Mouse (Mus musculus) liver, embryonic 12.5 days (tissue): ENCODE measurements around the gene Klhdc7b. TPM values are rescaled to one million over a fixed set of nuclear protein-coding genes. Genes with fewer than 3 reads are reported as not detected.

Experiments
- ATAC-seq: fragments of 200-750 bp; cut with Nextera tagmentation; 2 replicates; pipeline ENCODE4 v1.8.0; 2017; ENCODE audit warnings: moderate number of reproducible peaks, mild to moderate bottlenecking, moderate library complexity
- H3K27ac ChIP-seq: fragments of 300-500 bp; sonication (generic); 2 replicates; pipeline ENCODE4 v1.5.1; 2016; ENCODE audit warnings: mild to moderate bottlenecking
- H3K27me3 ChIP-seq: fragments of 300-500 bp; sonication (generic); replicated peaks from 2 replicates; pipeline ENCODE4 v1.6.1; 2016; ENCODE audit warnings: mild to moderate bottlenecking, moderate library complexity
- H3K36me3 ChIP-seq: fragments of 300-500 bp; sonication (generic); 2 replicates; pipeline ENCODE4 v1.6.1; 2016; ENCODE audit warnings: mild to moderate bottlenecking, moderate library complexity
- H3K4me1 ChIP-seq: fragments of 300-500 bp; sonication (generic); 2 replicates; pipeline ENCODE4 v1.6.1; 2016
- H3K4me2 ChIP-seq: fragments of 300-500 bp; sonication (generic); 2 replicates; pipeline ENCODE4 v1.6.1; 2016; ENCODE audit warnings: mild to moderate bottlenecking, moderate library complexity
- H3K4me3 ChIP-seq: fragments of 300-500 bp; sonication (generic); 2 replicates; pipeline ENCODE4 v1.5.1; 2016; ENCODE audit warnings: mild to moderate bottlenecking, moderate library complexity
- H3K9ac ChIP-seq: fragments of 300-500 bp; sonication (generic); 2 replicates; pipeline ENCODE4 v1.6.1; 2016; ENCODE audit warnings: mild to moderate bottlenecking, moderate library complexity
- H3K9me3 ChIP-seq: fragments of 300-500 bp; sonication (generic); replicated peaks from 2 replicates; pipeline ENCODE4 v1.6.1; 2016; ENCODE audit warnings: mild to moderate bottlenecking, moderate library complexity
- WGBS: fragments of 180-500 bp; shearing (Covaris S2); methylation state at CpG from one replicate; pipeline ENCODE4 v1.1.7; 2016; ENCODE audit not compliant: insufficient replicate concordance; 5-methylcytosine and 5-hydroxymethylcytosine counted together
- polyA plus RNA-seq: library from polyadenylated mRNA; unstranded; fragments of >200 nt; fragmentation: Nextera tagmentation; extraction: Ambion mirVana; gene quantifications from 2 replicates; pipeline ENCODE4 v1.2.1, GENCODE M21; 2016

Klhdc7b gene
- polyA plus RNA-seq, 1 experiment from 2014 or later = not detected

DNA sequence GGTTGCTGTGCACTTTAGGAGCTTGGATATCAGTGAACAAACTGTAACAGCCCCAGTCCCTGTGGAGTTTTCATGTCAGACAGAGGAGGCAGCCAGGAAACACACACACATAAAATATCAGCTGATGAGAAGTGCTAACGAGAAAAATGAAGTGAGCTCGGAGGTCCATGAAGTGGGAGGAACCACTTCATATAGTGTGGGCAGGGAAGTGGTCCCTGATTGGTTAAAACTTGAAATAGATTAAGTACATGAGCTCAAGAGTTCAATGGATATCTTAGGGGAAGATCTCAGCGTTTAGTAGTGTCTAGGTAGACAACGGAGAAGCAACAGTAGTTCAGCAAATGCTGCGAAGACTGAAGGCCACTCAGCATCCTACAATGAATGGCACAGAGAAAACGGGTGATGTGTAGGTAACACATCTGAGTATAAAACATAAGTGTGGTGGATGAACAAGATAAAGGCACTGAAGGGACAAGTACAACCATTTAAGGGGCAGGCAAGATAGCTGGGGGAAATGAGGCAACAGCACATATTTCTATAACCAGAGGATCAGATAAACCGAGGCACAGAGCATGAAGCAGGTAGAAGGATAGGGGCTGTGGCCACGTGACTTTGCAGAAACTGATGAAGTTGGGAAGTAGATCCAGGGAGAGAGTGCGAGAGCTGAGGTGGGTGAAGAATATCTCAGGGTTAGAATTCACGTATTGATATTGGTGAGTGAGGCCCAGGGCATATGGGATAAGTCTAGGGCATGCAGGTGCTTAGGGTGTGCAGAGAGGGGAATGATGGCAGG lies 20.3 kb downstream of the Klhdc7b start:
- H3K9ac ChIP-seq = no peak overlapping the region
- no peak for ATAC-seq
- H3K4me1 ChIP-seq = no peaks in the 10 kb centered on the region
- H3K27me3 ChIP-seq = no peaks in the 10 kb centered on the region
- H3K4me3 ChIP-seq = no peak overlapping the region
- H3K4me2 ChIP-seq = no peak overlapping the region
- WGBS = 59% methylated on average over 10 of the region's 10 CpGs
- no peaks in the 10 kb centered on the region for H3K36me3 ChIP-seq
- H3K9me3 ChIP-seq = 0 out of 2 replicates have a peak, but pooled peaks cover 5% of the 10 kb centered on the region
- H3K27ac ChIP-seq = no peak overlapping the region

DNA sequence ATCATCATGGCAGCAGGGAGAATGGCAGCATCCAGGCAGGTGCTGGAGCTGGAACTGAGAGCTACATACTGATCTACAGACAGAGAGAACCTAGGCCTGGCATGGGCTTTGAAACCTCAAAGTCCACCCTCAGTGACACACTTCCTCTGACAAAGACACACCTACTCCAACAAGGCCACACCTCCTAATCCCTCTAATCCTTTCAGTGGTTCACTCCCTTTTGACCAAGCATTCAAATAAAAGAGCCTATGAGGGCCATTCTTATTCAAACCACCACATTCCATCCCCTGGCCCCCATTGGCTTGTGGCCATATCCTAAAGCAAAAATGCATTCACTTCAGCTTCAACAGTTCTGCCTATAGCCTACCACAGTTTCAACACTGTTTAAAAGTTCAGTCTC lies 22.0 kb downstream of the Klhdc7b start:
- H3K9ac ChIP-seq = no peak overlapping the region
- H3K27me3 ChIP-seq = no peaks in the 10 kb centered on the region
- no peaks in the 10 kb centered on the region for H3K4me1 ChIP-seq
- no peak for ATAC-seq
- no peak overlapping the region for H3K27ac ChIP-seq
- no peak overlapping the region for H3K4me2 ChIP-seq
- no peak overlapping the region for H3K4me3 ChIP-seq
- no peaks in the 10 kb centered on the region for H3K36me3 ChIP-seq
- 0 out of 2 replicates have a peak, but pooled peaks cover 5% of the 10 kb centered on the region for H3K9me3 ChIP-seq

DNA sequence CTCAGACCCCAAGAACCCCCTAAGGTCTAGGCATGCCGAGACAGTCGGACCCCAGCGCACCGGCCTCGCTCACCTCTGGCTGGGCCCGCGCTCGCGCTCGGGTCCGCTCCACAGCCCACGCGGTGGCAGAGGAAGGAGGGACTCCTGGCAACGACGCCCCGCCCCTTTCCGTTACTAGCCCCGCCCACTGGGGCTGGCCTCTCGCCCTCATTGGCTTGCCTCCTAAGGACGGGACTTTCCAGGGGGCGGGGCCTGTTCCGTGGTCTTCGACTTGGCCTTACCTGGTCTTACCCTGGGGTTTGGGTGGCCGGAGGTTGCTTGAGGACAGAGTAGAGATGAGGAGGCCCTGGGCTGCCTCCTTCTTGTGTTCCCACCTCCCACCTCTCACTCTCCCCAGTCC lies 25.4 kb downstream of the Klhdc7b start, which contains the start of gene Syce3:
Gene Syce3, minus strand, starts transcription at position 386 of the 400 bp plus-strand sequence.
- Histone ChIP-seq H3K4me1 (no peaks in the 10 kb centered on the region), H3K9ac (no peak within 1 kb of the TSS), H3K27me3 (no peaks in the 10 kb centered on the region), H3K4me3 (no peak within 1 kb of the TSS), H3K4me2 (no peak within 1 kb of the TSS), H3K36me3 (no peaks in the 10 kb centered on the region), H3K9me3 (0 out of 2 replicates have a peak, but pooled peaks cover 5% of the 10 kb centered on the region), H3K27ac (no peak within 1 kb of the TSS)
- 71% methylated on average over 24 of the region's 24 CpGs for WGBS
- ATAC-seq = peak; percentile 37

DNA sequence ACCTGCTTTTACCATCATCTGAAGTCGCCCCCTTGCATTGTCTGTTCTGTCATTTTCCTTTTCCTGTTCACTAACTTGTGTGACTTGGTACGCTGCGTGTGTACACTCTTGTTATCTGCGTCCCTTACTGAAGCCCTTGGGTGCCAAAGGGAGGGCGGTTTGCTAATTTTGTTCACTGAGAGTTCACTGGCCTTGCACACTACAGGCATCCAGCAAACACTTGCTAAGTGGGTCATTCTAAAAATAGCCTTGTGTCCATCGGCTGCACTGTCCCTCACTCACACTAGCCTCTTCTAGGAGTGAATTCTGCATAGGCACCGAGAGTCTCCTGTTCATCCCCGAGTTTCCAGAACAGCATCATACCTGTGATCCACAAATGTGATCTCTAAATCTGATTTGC lies 30.6 kb downstream of the Klhdc7b start:
- Histone ChIP-seq H3K9me3 (no peaks in the 10 kb centered on the region), H3K27me3 (no peaks in the 10 kb centered on the region), H3K9ac (no peak overlapping the region), H3K36me3 (peaks cover 29% of the 10 kb centered on the region), H3K4me2 (no peak overlapping the region), H3K4me1 (no peaks in the 10 kb centered on the region), H3K27ac (no peak overlapping the region), H3K4me3 (no peak overlapping the region)
- no peak for ATAC-seq
- 73% methylated on average over 8 of the region's 8 CpGs for WGBS

DNA sequence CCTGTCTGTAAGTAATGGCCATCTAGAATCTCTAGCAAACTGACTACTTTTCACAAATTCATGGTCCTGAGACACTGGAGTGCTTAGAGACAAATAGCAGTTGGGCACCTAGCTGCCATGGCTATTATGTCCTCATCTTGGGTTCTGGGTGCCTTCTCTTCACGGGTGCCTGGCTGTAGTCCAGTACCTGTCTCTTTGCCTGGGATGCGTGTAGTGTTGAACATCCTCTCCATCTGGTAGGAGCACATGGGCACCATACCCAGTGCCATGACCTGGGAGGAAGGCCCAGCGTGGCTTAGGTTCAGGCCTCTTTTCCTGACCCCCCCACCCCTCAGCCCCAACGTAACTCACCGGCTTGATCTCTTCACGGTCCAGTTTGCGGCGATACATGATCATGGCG lies 37.2 kb downstream of the Klhdc7b start:
- Histone ChIP-seq H3K27ac (no peak overlapping the region), H3K9ac (no peak overlapping the region), H3K4me1 (peaks cover 14% of the 10 kb centered on the region), H3K4me2 (no peak overlapping the region), H3K27me3 (no peaks in the 10 kb centered on the region), H3K4me3 (no peak overlapping the region), H3K9me3 (no peaks in the 10 kb centered on the region), H3K36me3 (peaks cover 45% of the 10 kb centered on the region)
- ATAC-seq = no peak
- 89% methylated on average over 9 of the region's 9 CpGs for WGBS

DNA sequence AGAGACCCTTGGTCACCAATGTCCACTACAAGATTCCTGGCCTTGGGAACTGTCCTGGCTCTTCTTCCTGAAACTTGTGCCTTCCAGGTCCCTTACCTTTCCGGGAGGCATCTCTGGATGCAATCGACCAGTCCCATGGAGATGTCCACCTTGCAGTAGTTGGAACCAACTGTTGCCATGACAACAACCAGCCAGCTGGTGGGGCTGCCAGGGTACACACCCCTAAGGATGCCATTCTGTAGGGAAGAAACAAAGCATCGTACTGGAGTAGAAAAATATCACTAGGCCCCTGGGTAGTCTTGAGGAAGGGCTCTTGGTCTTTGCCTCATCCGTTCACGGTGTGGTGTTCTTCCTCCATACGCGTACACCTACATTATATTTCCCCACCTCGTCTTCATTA lies 39.9 kb downstream of the Klhdc7b start:
- no peaks in the 10 kb centered on the region for H3K9me3 ChIP-seq
- H3K4me2 ChIP-seq = no peak overlapping the region
- 74% methylated on average over 8 of the region's 8 CpGs for WGBS

DNA sequence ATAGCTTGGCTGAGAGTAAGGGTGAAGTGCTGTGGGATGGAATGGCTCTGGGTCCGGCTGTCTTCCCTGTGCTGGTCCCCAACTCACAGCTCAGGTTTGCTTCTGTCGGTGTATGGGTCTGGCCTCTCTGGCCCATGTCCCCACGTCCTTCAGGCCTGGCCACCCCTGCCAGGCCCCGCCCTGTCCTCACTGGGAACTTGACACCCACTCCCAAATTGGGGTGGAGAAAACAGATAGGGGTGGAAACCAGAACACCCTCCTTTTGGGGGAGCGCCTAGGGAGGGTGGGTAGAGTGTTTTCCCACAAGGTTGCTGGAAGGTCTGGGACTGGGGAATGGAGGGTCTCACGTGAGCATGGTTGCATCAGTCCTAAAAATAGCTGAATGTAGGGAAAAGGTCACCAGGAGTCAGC lies 41.0 kb downstream of the Klhdc7b start, which contains the start of gene Cpt1b:
Gene Cpt1b, minus strand, starts transcription at position 153 of the 411 bp plus-strand sequence.
- H3K9ac ChIP-seq = peak within 1 kb of the TSS; percentile 1
- H3K27me3 ChIP-seq = no peaks in the 10 kb centered on the region
- H3K4me3 ChIP-seq = peak within 1 kb of the TSS; percentile 23
- peaks cover 32% of the 10 kb centered on the region for H3K4me1 ChIP-seq
- H3K9me3 ChIP-seq = no peaks in the 10 kb centered on the region
- H3K27ac ChIP-seq = peak within 1 kb of the TSS; percentile 25
- ATAC-seq = no peak
- H3K36me3 ChIP-seq = peaks cover 28% of the 10 kb centered on the region
- 58% methylated on average over 6 of the region's 6 CpGs for WGBS
- peak within 1 kb of the TSS; percentile 45 for H3K4me2 ChIP-seq

More for the DNA sequence above, 39.9 kb downstream of the Klhdc7b start:
- no peak overlapping the region for H3K27ac ChIP-seq
- H3K27me3 ChIP-seq = no peaks in the 10 kb centered on the region
- no peak overlapping the region for H3K4me3 ChIP-seq
- H3K9ac ChIP-seq = no peak overlapping the region
- peaks cover 37% of the 10 kb centered on the region for H3K36me3 ChIP-seq
- no peak for ATAC-seq
- peaks cover 26% of the 10 kb centered on the region for H3K4me1 ChIP-seq

DNA sequence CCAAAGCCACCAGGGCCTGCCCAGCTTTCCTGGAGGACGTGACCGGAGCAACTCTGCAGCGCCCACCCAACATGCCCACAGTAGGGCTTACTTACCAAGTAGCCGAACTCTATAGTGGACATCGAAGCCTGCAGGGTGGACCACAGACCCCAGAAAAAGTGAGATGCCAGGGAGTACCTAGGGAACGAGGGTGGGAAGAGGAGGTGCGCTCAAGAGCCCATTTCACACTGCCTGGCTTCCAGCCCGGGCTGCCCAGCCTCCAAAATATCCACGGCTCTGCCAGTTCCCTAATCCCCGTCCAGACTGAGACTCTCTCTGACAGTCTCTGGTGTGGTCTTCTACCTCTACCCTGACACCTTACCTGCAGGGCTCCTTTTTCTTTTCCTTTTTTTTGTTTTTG lies 42.0 kb downstream of the Klhdc7b start:
- no peak for ATAC-seq
- WGBS = 85% methylated on average over 10 of the region's 10 CpGs
- H3K9ac ChIP-seq = no peak overlapping the region
- H3K4me3 ChIP-seq = no peak overlapping the region
- no peak overlapping the region for H3K27ac ChIP-seq
- no peaks in the 10 kb centered on the region for H3K9me3 ChIP-seq
- peaks cover 28% of the 10 kb centered on the region for H3K36me3 ChIP-seq
- H3K4me1 ChIP-seq = peaks cover 41% of the 10 kb centered on the region
- H3K4me2 ChIP-seq = no peak overlapping the region
- no peaks in the 10 kb centered on the region for H3K27me3 ChIP-seq

DNA sequence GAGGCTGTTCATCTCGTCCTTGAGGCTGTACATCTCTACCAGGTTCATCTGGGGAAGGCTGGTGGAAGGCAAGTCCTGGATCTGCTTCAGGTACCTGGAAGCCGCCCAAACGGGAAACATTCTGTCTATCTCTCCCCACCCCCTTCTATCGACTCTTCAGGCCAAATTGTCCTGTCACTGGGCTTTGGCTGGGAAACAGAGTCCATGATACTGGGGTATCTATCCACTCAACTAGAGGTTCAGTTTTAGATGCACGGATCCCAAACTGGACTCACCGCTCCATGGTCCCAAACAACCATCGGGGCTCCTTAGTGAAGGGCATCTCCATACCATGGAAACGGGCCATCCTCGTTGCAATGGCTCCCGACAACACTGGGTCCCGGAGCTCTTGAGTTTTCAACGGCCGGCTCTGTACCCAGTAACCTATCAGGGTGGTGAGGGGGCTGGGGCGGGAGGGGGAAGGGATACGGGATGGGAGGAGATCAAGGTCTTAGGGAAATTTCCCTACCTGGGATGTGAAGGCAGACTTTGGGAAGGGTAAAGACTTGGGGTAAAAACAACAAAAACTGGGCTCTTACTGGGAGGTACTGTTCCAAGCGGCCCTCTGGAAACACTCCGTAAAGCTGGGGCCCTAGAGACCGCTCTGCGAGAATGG lies 43.5 kb downstream of the Klhdc7b start:
- peak overlapping the region; percentile 91 for H3K4me2 ChIP-seq
- peaks cover 28% of the 10 kb centered on the region for H3K36me3 ChIP-seq
- 0 out of 2 replicates have a peak overlapping the region, but pooled peaks have one; percentile 100 for H3K27ac ChIP-seq
- H3K4me3 ChIP-seq = peak overlapping the region; percentile 84
- H3K4me1 ChIP-seq = peaks cover 44% of the 10 kb centered on the region
- H3K9ac ChIP-seq = peak overlapping the region; percentile 88
- H3K27me3 ChIP-seq = no peaks in the 10 kb centered on the region
- ATAC-seq = no peak
- 81% methylated on average over 19 of the region's 19 CpGs for WGBS
- H3K9me3 ChIP-seq = no peaks in the 10 kb centered on the region

DNA sequence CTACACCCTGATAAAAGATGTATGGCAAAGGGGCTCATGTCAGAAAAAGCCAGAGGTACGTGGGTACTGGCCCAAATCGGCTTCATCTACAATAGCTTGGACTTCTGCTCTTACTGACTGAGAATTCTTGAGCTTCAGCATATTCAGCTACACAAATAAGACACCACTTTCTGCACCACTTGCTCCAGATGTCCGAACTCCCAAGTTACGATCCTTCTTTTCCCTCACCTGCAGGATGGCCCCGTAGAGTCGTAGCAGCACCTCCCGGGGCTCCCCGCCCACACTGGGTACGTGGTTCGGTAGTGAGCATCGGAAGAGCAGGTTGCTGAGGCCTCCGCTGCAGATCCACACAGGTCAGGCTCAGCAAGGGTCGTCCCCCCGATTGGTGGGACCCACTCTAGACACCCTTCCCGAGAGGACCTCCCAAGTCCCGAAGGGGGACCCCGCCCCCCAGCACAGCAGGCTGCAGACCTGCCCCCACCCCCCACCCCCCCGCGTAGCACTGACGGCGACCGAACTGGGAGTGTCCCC lies 44.2 kb downstream of the Klhdc7b start:
- peak overlapping the region; percentile 100 for H3K27ac ChIP-seq
- H3K4me1 ChIP-seq = peaks cover 47% of the 10 kb centered on the region
- peaks cover 28% of the 10 kb centered on the region for H3K36me3 ChIP-seq
- H3K27me3 ChIP-seq = no peaks in the 10 kb centered on the region
- no peaks in the 10 kb centered on the region for H3K9me3 ChIP-seq
- H3K4me3 ChIP-seq = peak overlapping the region; percentile 84
- H3K9ac ChIP-seq = peak overlapping the region; percentile 88
- peak; percentile 27 for ATAC-seq
- H3K4me2 ChIP-seq = peak overlapping the region; percentile 91
- 9% methylated on average over 22 of the region's 22 CpGs for WGBS

DNA sequence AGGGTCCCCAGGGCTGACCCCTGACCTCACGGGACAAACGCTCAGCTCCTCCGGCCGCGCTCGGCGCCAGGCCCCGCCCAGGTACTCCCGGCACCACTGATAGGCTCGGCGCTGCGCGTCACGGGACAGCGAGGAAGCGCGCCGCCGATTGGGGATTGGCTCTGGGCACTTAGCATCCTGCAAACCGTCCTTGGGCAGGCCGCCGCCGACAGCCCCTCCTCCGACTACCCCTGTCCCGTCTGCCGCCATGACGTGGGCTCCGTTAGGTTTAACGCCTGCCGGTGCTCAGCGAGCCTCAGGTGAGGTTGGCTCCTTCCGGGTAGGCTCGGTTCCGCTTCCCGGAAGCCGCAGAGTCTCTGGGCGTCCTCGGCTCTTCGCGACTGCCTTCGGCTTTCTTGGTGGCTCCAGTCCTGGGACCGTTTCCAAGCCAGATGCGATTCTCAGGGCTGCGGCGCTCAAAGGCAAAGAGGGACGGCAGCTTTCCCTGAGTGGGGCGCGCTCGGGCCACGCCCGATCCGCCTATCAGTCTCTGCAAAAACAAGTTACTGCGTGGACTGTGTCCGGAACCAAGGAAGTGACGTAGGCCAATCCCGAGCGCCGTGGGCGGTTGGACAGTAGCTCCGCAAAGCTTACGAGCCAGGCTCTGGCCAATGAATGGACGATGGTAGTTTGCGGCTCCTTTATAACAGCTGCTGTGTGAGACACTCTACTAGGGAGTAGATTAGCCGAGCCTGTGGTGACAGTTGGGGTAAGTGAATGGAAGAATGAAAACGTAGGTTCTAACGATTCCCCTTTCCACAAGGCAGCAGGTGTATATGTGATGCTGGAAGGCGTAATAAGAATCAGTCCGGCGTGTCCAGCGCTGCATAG lies 44.9 kb downstream of the Klhdc7b start, which contains the start of the genes C730034F03Rik, Gm44502 and Chkb:
Gene C730034F03Rik, plus strand, starts transcription at position 238 of the 870 bp plus-strand sequence.
Gene Gm44502, minus strand, starts transcription at position 345 of the 870 bp plus-strand sequence.
Gene Chkb, minus strand, starts transcription at position 557 of the 870 bp plus-strand sequence.
- Histone ChIP-seq H3K4me2 (peak within 1 kb of the TSS; percentile 91), H3K4me1 (peaks cover 53% of the 10 kb centered on the region), H3K36me3 (peaks cover 28% of the 10 kb centered on the region), H3K27ac (peak within 1 kb of the TSS; percentile 100), H3K9ac (peak within 1 kb of the TSS; percentile 88), H3K27me3 (no peaks in the 10 kb centered on the region), H3K9me3 (no peaks in the 10 kb centered on the region), H3K4me3 (peak within 1 kb of the TSS; percentile 84)
- ATAC-seq = peak; percentile 91
- WGBS = under 1% methylated on average over 68 of the region's 70 CpGs
